11 mouse cellular contexts compared by ENCODE assay signal in the genomic region with DNA sequence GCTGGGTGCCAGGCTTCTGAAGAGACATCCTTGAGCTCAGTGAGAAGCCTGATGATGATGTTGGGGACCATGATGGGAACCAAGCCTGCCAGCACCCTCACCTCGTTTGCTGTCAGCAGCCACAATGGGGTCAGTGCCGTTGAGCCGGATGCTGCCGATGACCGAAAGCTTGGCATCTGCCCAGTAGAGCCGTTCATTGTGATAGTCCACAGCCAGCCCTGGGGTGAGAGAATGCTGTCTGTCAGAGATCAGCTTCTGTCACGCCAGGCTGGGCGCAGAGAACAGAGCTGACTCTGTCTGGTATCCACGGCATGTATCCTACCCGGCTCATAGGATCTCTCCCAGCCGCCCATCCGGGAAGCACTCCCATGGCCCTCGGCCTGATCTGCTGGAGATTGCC. TPM values are rescaled to one million over a fixed set of nuclear protein-coding genes. Genes with fewer than 3 reads are reported as not detected.
A peak's percentile ranks its signal among the peaks of the same experiment; 100 is the strongest.
DNase-seq lines count a peak whose midpoint lies in the region; ATAC-seq lines count a peak whose summit lies in the region.
"Had no signal": no experiment of that assay in that cellular context is flagged by ENCODE, and none has a peak within 500 bp of the region (broad histone marks: within the 10 kb centered on the region; RNA-seq: fewer than 3 reads in every experiment).

No protein-coding gene starts in this region.

- H3K27me3 ChIP-seq in kidney, embryonic 16.5 days (ENCODE audit: insufficient read depth, low read length): peaks cover 1% of the 10 kb centered on the region; the same call in 1 of the 2 replicates
- no peaks in the 10 kb centered on the region for H3K27me3 ChIP-seq in midbrain, embryonic 13.5 days

- H3K36me3 ChIP-seq in kidney, embryonic 16.5 days (ENCODE audit: insufficient read depth, low read length): peaks cover 26% of the 10 kb centered on the region; the same call in 1 of the 2 replicates
- H3K36me3 ChIP-seq in midbrain, embryonic 13.5 days: peaks cover 89% of the 10 kb centered on the region

- no peak overlapping the region for H3K4me2 ChIP-seq in kidney, embryonic 16.5 days (replicated peaks; ENCODE audit: low read depth, low read length)
- H3K4me2 ChIP-seq in midbrain, embryonic 13.5 days (replicated peaks): no peak overlapping the region

- no peak overlapping the region for H3K4me3 ChIP-seq in kidney, embryonic 16.5 days (ENCODE audit: low read length)
- H3K4me3 ChIP-seq in midbrain, embryonic 13.5 days (replicated peaks): no peak overlapping the region
- H3K4me3 ChIP-seq: erythroblast, embryonic 14.5 days; heart, adult 2 months had no signal

- H3K9me3 ChIP-seq in kidney, embryonic 16.5 days (ENCODE audit: low read length): no peaks in the 10 kb centered on the region
- no peaks in the 10 kb centered on the region for H3K9me3 ChIP-seq in midbrain, embryonic 13.5 days

- H3K4me1 ChIP-seq in kidney, embryonic 16.5 days (ENCODE audit: insufficient read depth, low read length): no peaks in the 10 kb centered on the region
- peaks cover 16% of the 10 kb centered on the region for H3K4me1 ChIP-seq in midbrain, embryonic 13.5 days (replicated peaks)

- H3K9ac ChIP-seq in kidney, embryonic 16.5 days (replicated peaks; ENCODE audit: low read length): no peak overlapping the region
- H3K9ac ChIP-seq in midbrain, embryonic 13.5 days (replicated peaks): no peak overlapping the region; the same call in 1 of the 2 replicates
- H3K9ac ChIP-seq: liver, postnatal 0 days had no signal

- H3K27ac ChIP-seq in kidney, embryonic 16.5 days (ENCODE audit: low read length): no peak overlapping the region
- H3K27ac ChIP-seq in midbrain, embryonic 13.5 days: peak overlapping the region; percentile 54
- H3K27ac ChIP-seq: heart, adult 2 months had no signal

- ATAC-seq in kidney, embryonic 16.5 days (ENCODE audit: low FRiP score, low TSS enrichment): peak; percentile 41
- no peak for ATAC-seq in midbrain, embryonic 13.5 days
- ATAC-seq: liver, postnatal 0 days had no signal

- DNase-seq in kidney, adult 8-10 months: no peak
- DNase-seq in brain, adult 2 months (ENCODE audit: low read depth, low spot score): peak; percentile 88
- DNase-seq in cerebellum, postnatal 14 days: peak; percentile 72 to 81
- DNase-seq in testis, postnatal 10 days (ENCODE audit: low spot score): no peak
- no peak for DNase-seq in spleen, adult 18-20 months
- DNase-seq: kidney, adult 18-20 months; liver, postnatal 0 days had no signal

- WGBS in kidney, embryonic 16.5 days: 63% methylated on average over 13 of the region's 13 CpGs
- 66% methylated on average over 13 of the region's 13 CpGs for WGBS in midbrain, embryonic 13.5 days

RNA-seq across cellular contexts. Expression of a gene that starts 7.7 kb away (rescaled TPM):
- polyA plus RNA-seq in kidney, embryonic 16.5 days (2015; fragmentation: Nextera tagmentation; extraction: Ambion mirVana): 1.8 and 2.3 TPM in 2 replicates
- 78.8 and 83.9 TPM in 2 replicates for polyA plus RNA-seq in midbrain, embryonic 13.5 days (2015; fragmentation: Nextera tagmentation; extraction: Ambion mirVana)
- polyA plus RNA-seq: erythroblast, embryonic 14.5 days; liver, postnatal 0 days had no signal

RNA-seq across cellular contexts. Expression of a gene that starts 19.8 kb away (rescaled TPM):
- polyA plus RNA-seq in kidney, embryonic 16.5 days (2015; fragmentation: Nextera tagmentation; extraction: Ambion mirVana): 119 and 123 TPM in 2 replicates
- 54.3 and 56.2 TPM in 2 replicates for polyA plus RNA-seq in midbrain, embryonic 13.5 days (2015; fragmentation: Nextera tagmentation; extraction: Ambion mirVana)

RNA-seq across cellular contexts. Expression of a gene that starts 27.3 kb away (rescaled TPM):
- polyA plus RNA-seq in kidney, embryonic 16.5 days (2015; fragmentation: Nextera tagmentation; extraction: Ambion mirVana): 74.4 and 77.3 TPM in 2 replicates
- polyA plus RNA-seq in midbrain, embryonic 13.5 days (2015; fragmentation: Nextera tagmentation; extraction: Ambion mirVana): 11.5 and 13.8 TPM in 2 replicates

RNA-seq across cellular contexts. Expression of a gene that starts 40.6 kb away (rescaled TPM):
- 0.85 and 1.9 TPM in 2 replicates for polyA plus RNA-seq in kidney, embryonic 16.5 days (2015; fragmentation: Nextera tagmentation; extraction: Ambion mirVana)
- 1.6 and 2.3 TPM in 2 replicates for polyA plus RNA-seq in midbrain, embryonic 13.5 days (2015; fragmentation: Nextera tagmentation; extraction: Ambion mirVana)

Comparison
In these comparisons a context has a peak if more than half of its experiments do, and no peak if none do; other contexts are left out.
1. DNase-seq: peak in brain, adult 2 months (single experiment) and cerebellum, postnatal 14 days (2 of 2); none in kidney, adult 8-10 months (0 of 2), testis, postnatal 10 days (single experiment) and spleen, adult 18-20 months (0 of 2).
2. RNA of a gene that starts 7.7 kb away (polyA plus RNA-seq): 78.8 to 83.9 TPM in midbrain, embryonic 13.5 days; 1.8 to 2.3 TPM in kidney, embryonic 16.5 days; every median in the first group is over 10 times any median in the second.